Mouse (Mus musculus): ENCODE results near the gene Eif4h. TPM values are rescaled to one million over a fixed set of nuclear protein-coding genes. Genes with fewer than 3 reads are reported as not detected.

The Eif4h gene
- 125 and 143 TPM in 2 replicates for polyA plus RNA-seq (2012; rRNA removed)

DNA sequence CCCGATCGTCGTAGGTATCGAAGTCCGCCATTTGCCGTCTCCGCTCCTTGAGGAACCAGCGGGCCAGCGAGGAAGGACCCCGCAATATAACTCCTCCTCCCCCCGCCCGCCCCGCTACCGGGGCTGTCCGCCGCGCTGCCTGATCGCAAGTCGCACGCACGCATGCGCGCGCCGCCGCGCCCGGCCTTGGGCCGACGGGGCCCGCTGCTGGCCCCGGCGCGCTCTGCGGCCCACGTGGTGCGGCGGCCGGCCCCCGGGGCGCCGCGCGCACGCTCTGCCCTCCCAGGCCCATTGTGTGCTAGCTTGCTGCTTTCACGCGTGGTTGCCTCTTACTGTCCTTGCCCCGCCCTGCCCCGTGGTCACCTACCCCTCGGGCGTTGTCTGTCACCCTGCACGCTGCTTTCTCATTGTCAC lies at the start of gene Eif4h:
Gene Eif4h (minus strand): TSS at position 222 of the 414 bp plus-strand sequence.
- WGBS: under 1% methylated on average over 51 of the region's 52 CpGs
- DNase-seq (ENCODE audit: low read depth in 1 of 2, low spot score in 2 of 2): peak; percentile 91 to 96

DNA sequence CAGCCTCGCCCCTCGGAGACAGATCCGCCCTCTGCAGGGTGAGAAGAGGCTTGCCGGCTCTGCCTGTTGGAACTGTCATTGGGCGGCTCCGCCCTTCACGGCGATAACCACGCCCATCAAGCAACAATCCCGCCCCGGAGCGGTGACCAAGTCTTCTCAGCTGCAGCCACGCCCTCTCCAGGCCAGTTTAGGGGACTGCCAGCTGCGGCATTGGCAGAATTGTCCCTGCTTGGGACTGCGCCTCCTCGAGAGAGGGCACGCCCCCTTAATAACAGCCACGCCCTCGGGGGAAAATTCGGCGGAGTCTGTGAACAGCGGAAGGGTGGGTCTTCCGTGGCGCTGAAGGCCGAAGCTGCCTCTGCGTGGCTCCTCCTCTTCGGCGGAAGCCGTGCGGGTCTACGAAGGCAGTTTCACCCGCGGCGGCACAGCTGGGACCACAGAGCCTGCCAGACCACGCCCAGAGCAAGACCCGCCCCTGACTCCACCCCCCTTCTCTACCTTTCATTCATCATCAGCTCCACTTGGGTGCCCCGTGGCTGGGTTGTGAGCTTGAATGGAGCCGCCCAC lies 49.5 kb upstream of the Eif4h start:
- TF ChIP-seq POLR2A (IDR thresholded peaks at IDR 0.05; ENCODE audit: low read depth, low read length): no peak
- peak; percentile 43; the same call in 1 of the 2 replicates for TF ChIP-seq CTCF (IDR thresholded peaks at IDR 0.05; ENCODE audit: extremely low read depth, insufficient read depth, insufficient read length, insufficient replicate concordance)
- Histone ChIP-seq H3K4me3 (ENCODE audit: extremely low read depth, insufficient read depth, insufficient read length) (peak overlapping the region; percentile 45), H3K27ac (ENCODE audit: insufficient read depth, low read length) (peak overlapping the region; percentile 77), H3K4me1 (ENCODE audit: control insufficient read depth, insufficient read depth, insufficient read length) (peaks cover 5% of the 10 kb centered on the region), H3K36me3 (ENCODE audit: control insufficient read depth, insufficient read depth, low read length) (no peaks in the 10 kb centered on the region), H3K27me3 (ENCODE audit: control insufficient read depth, insufficient read depth, low read length) (no peaks in the 10 kb centered on the region)
- peak; percentile 99 to 100 for DNase-seq (ENCODE audit: low read depth in 1 of 2, low spot score in 2 of 2)
- WGBS: under 1% methylated on average over 37 of the region's 38 CpGs

More for the DNA sequence above, at the start of gene Eif4h:
- peaks cover 8% of the 10 kb centered on the region; the same call in 1 of the 2 replicates for H3K36me3 ChIP-seq (ENCODE audit: control insufficient read depth, insufficient read depth, low read length)
- H3K4me3 ChIP-seq (ENCODE audit: extremely low read depth, insufficient read depth, insufficient read length): peak within 1 kb of the TSS; percentile 99
- peak within 1 kb of the TSS; percentile 99 for H3K27ac ChIP-seq (ENCODE audit: insufficient read depth, low read length)
- TF ChIP-seq CTCF (IDR thresholded peaks at IDR 0.05; ENCODE audit: extremely low read depth, insufficient read depth, insufficient read length, insufficient replicate concordance) (no peak), POLR2A (IDR thresholded peaks at IDR 0.05; ENCODE audit: low read depth, low read length) (peak; percentile 86)
- H3K27me3 ChIP-seq (ENCODE audit: control insufficient read depth, insufficient read depth, low read length): no peaks in the 10 kb centered on the region
- H3K4me1 ChIP-seq (ENCODE audit: control insufficient read depth, insufficient read depth, insufficient read length): peaks cover 7% of the 10 kb centered on the region; the same call in 1 of the 2 replicates

DNA sequence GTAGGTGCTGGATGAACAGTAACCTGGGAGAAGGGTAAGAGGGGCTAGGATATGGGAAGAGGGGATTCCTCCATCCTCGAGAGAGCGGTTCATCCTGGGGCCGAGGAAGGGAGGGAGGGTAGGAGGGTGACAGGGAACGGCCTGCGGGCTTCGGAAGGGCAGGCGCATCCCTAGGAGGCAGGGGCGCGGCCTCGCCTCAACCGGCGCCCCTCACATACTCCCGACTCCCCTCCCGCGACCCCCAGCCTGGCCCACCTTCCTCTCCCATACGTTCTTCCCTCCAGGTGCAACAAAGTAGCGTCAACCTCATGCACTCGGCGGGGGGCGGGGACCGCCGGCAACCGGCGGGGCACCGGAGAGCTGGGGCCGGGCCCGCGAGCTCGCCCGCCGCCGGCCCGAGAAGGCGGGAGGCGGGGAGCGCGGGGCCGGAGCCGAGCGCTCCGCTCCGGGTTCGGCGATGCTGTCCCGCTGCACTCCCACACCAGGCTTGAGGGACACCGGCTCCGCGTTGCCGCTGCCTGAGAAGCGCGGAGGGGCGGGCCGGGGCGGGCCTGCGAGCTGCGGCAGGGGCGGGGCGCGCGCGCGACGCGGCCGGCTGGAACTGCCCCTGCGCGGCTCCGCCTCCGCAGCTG lies 48.9 kb upstream of the Eif4h start, which contains the start of gene Limk1:
Gene Limk1 (minus strand): TSS at position 513 of the 632 bp plus-strand sequence.
- TF ChIP-seq POLR2A (IDR thresholded peaks at IDR 0.05; ENCODE audit: low read depth, low read length) (no peak), CTCF (IDR thresholded peaks at IDR 0.05; ENCODE audit: extremely low read depth, insufficient read depth, insufficient read length, insufficient replicate concordance) (no peak)
- Histone ChIP-seq H3K4me1 (ENCODE audit: control insufficient read depth, insufficient read depth, insufficient read length) (peaks cover 5% of the 10 kb centered on the region), H3K4me3 (ENCODE audit: extremely low read depth, insufficient read depth, insufficient read length) (peak within 1 kb of the TSS; percentile 62), H3K36me3 (ENCODE audit: control insufficient read depth, insufficient read depth, low read length) (no peaks in the 10 kb centered on the region), H3K27me3 (ENCODE audit: control insufficient read depth, insufficient read depth, low read length) (no peaks in the 10 kb centered on the region), H3K27ac (ENCODE audit: insufficient read depth, low read length) (peak within 1 kb of the TSS; percentile 77)
- 2% methylated on average over 63 of the region's 69 CpGs for WGBS
- DNase-seq (ENCODE audit: low read depth in 1 of 2, low spot score in 2 of 2): no peak

DNA sequence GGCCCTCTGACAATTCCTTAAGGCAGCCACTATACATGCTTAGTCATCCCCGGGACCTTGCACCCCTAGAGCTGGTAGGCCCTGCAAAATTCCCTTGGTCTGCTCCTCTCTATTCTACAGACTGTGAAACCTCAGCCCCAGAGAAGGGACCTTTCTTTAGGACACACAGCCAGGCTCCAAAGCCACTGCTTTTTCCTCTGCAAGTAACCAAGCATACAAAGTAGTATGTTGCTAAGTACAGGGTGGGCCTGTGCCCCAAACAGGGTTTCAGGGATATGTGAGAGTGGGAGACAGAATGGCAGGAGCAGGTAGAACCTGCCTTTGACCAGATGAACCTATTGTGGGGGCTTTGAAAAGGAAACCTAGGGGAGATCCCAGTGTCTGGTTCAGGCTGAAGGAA lies 47.9 kb upstream of the Eif4h start:
- H3K27me3 ChIP-seq (ENCODE audit: control insufficient read depth, insufficient read depth, low read length): no peaks in the 10 kb centered on the region
- WGBS: 96% methylated on average over 1 of the region's 1 CpGs
- DNase-seq (ENCODE audit: low read depth in 1 of 2, low spot score in 2 of 2): no peak
- peaks cover 5% of the 10 kb centered on the region for H3K4me1 ChIP-seq (ENCODE audit: control insufficient read depth, insufficient read depth, insufficient read length)
- no peak overlapping the region for H3K4me3 ChIP-seq (ENCODE audit: extremely low read depth, insufficient read depth, insufficient read length)
- no peaks in the 10 kb centered on the region for H3K36me3 ChIP-seq (ENCODE audit: control insufficient read depth, insufficient read depth, low read length)
- no peak overlapping the region for H3K27ac ChIP-seq (ENCODE audit: insufficient read depth, low read length)
- TF ChIP-seq CTCF (IDR thresholded peaks at IDR 0.05; ENCODE audit: extremely low read depth, insufficient read depth, insufficient read length, insufficient replicate concordance) (no peak), POLR2A (IDR thresholded peaks at IDR 0.05; ENCODE audit: low read depth, low read length) (no peak)

DNA sequence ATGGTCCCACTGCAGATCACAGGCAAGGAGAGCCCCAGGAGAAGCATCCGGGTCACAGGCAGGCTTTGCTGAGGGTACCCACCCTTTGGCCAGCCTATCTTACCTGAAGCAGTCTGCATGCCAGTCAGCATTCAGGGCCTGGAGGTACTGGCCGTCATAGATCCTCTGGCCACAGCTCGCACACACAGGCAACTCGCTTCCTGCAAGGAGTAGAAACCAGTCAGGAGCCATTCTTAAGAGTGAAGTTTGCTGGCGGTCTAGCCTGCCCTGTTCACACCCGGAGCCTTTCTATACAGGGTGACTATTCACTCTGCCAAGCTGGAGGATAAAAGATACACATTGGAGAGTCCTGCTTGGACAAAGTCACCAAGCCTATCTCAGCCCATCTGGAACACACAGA lies 47.3 kb upstream of the Eif4h start:
- no peak for TF ChIP-seq POLR2A (IDR thresholded peaks at IDR 0.05; ENCODE audit: low read depth, low read length)
- TF ChIP-seq CTCF (IDR thresholded peaks at IDR 0.05; ENCODE audit: extremely low read depth, insufficient read depth, insufficient read length, insufficient replicate concordance): no peak
- 94% methylated on average over 6 of the region's 6 CpGs for WGBS
- Histone ChIP-seq H3K4me3 (ENCODE audit: extremely low read depth, insufficient read depth, insufficient read length) (no peak overlapping the region), H3K27me3 (ENCODE audit: control insufficient read depth, insufficient read depth, low read length) (no peaks in the 10 kb centered on the region), H3K4me1 (ENCODE audit: control insufficient read depth, insufficient read depth, insufficient read length) (peaks cover 5% of the 10 kb centered on the region), H3K36me3 (ENCODE audit: control insufficient read depth, insufficient read depth, low read length) (no peaks in the 10 kb centered on the region), H3K27ac (ENCODE audit: insufficient read depth, low read length) (no peak overlapping the region)
- no peak for DNase-seq (ENCODE audit: low read depth in 1 of 2, low spot score in 2 of 2)

DNA sequence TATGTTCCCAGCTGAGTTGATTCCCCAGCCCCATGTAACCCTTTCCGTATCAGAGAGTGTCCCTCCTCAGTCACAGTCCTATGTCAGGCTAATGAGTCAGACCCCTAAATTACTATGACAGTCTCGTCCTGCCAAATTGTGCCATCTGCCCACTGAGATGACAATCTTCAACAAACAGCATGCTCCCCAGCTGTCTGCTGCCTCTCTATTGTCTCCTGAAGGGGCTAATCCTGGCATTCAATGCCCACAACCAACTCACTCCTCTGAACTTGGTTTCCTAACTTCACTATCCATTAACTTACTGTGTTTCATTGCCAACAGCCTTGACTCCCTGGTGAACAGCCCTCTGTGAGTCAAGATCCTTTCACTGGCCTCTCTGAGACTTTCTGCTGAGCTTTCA lies 45.1 kb upstream of the Eif4h start:
- Histone ChIP-seq H3K27me3 (ENCODE audit: control insufficient read depth, insufficient read depth, low read length) (no peaks in the 10 kb centered on the region), H3K36me3 (ENCODE audit: control insufficient read depth, insufficient read depth, low read length) (no peaks in the 10 kb centered on the region), H3K4me3 (ENCODE audit: extremely low read depth, insufficient read depth, insufficient read length) (no peak overlapping the region), H3K4me1 (ENCODE audit: control insufficient read depth, insufficient read depth, insufficient read length) (peaks cover 5% of the 10 kb centered on the region), H3K27ac (ENCODE audit: insufficient read depth, low read length) (no peak overlapping the region)
- DNase-seq (ENCODE audit: low read depth in 1 of 2, low spot score in 2 of 2): no peak
- 94% methylated on average over 2 of the region's 2 CpGs for WGBS
- TF ChIP-seq CTCF (IDR thresholded peaks at IDR 0.05; ENCODE audit: extremely low read depth, insufficient read depth, insufficient read length, insufficient replicate concordance) (no peak), POLR2A (IDR thresholded peaks at IDR 0.05; ENCODE audit: low read depth, low read length) (no peak)

DNA sequence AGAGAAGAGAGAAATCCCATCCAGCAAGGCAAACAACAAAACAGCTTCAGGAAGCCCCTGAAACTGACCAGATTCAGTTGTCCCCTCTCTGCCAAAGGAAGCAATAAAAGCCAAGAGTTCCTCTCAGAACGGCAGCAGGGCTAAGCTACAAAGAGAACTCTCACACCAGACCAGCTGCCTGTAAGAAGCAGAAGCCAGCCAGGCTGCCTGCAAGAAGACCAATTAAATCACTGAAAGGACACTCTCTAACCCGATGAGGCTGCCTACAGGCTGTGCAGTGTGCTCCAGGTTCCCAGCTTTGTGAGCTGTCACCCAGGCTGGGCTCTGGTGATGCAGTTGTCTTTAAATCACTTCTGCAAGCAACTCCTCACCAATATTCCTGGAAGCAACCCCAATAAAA lies 44.5 kb upstream of the Eif4h start:
- DNase-seq (ENCODE audit: low read depth in 1 of 2, low spot score in 2 of 2): no peak
- no peak overlapping the region for H3K4me3 ChIP-seq (ENCODE audit: extremely low read depth, insufficient read depth, insufficient read length)
- H3K36me3 ChIP-seq (ENCODE audit: control insufficient read depth, insufficient read depth, low read length): no peaks in the 10 kb centered on the region
- H3K4me1 ChIP-seq (ENCODE audit: control insufficient read depth, insufficient read depth, insufficient read length): peaks cover 6% of the 10 kb centered on the region; the same call in 1 of the 2 replicates
- TF ChIP-seq CTCF (IDR thresholded peaks at IDR 0.05; ENCODE audit: extremely low read depth, insufficient read depth, insufficient read length, insufficient replicate concordance) (no peak), POLR2A (IDR thresholded peaks at IDR 0.05; ENCODE audit: low read depth, low read length) (no peak)
- no peaks in the 10 kb centered on the region for H3K27me3 ChIP-seq (ENCODE audit: control insufficient read depth, insufficient read depth, low read length)
- WGBS: 52% methylated on average over 2 of the region's 2 CpGs
- H3K27ac ChIP-seq (ENCODE audit: insufficient read depth, low read length): no peak overlapping the region
